Mouse (Mus musculus) yolk sac, embryonic 10.5 days (tissue): ENCODE measurements around the gene Bbip1.
"Not testable (repeated sequence)": the region's sequence is repeated elsewhere in the genome, so short reads cannot be mapped to it uniquely, and the experiment has no call there.

Source experiments
- DNase-seq: peaks from one replicate; pipeline ENCODE4 v3.0.0-alpha.2; 2017; ENCODE audit warnings: low spot score

Gene Bbip1

GRCm38 (mm10) chr19:53943802-53944785 is at the start of gene Bbip1, which contains the start of gene Shoc2:
TSS of gene Bbip1 (minus strand) at chr19:53944627.
TSS of gene Shoc2 (plus strand) at chr19:53944306.
- peak; percentile 100 for DNase-seq

GRCm38 (mm10) chr19:53993860-53994259 is 49.4 kb upstream of the Bbip1 start:
- no peak for DNase-seq

GRCm38 (mm10) chr19:53990538-53990937 is 46.1 kb upstream of the Bbip1 start:
- DNase-seq = no peak

GRCm38 (mm10) chr19:53984628-53985027 is 40.2 kb upstream of the Bbip1 start:
- DNase-seq = no peak

- DNase-seq = no peak
These were observed 38.9 kb upstream of the Bbip1 start for GRCm38 (mm10) chr19:53983336-53983735.

- DNase-seq = no peak
These were observed 37.6 kb upstream of the Bbip1 start for GRCm38 (mm10) chr19:53982041-53982440.

GRCm38 (mm10) chr19:53973656-53974055 is 29.2 kb upstream of the Bbip1 start:
- DNase-seq = no peak

GRCm38 (mm10) chr19:53971938-53972337 is 27.5 kb upstream of the Bbip1 start:
- DNase-seq = no peak

GRCm38 (mm10) chr19:53969226-53969625 is 24.8 kb upstream of the Bbip1 start:
- no peak for DNase-seq

GRCm38 (mm10) chr19:53964910-53965633 is 20.6 kb upstream of the Bbip1 start:
- DNase-seq = no peak

- not testable (repeated sequence) for DNase-seq
These were observed 19.9 kb upstream of the Bbip1 start for GRCm38 (mm10) chr19:53964347-53964746.

- DNase-seq = no peak
These were observed 18.1 kb upstream of the Bbip1 start for GRCm38 (mm10) chr19:53962511-53962910.

- no peak for DNase-seq
These were observed 13.1 kb upstream of the Bbip1 start for GRCm38 (mm10) chr19:53957513-53957912.

- peak; percentile 65 for DNase-seq
These were observed 980 bp upstream of the Bbip1 start for GRCm38 (mm10) chr19:53945171-53946042.

GRCm38 (mm10) chr19:53944786-53945169 is 351 bp upstream of the Bbip1 start:
- no peak for DNase-seq

- no peak for DNase-seq
These were observed 2.1 kb downstream of the Bbip1 start for GRCm38 (mm10) chr19:53942342-53942741.

- DNase-seq = no peak
These were observed 3.3 kb downstream of the Bbip1 start for GRCm38 (mm10) chr19:53941139-53941538.

GRCm38 (mm10) chr19:53939467-53939866 is 5.0 kb downstream of the Bbip1 start:
- no peak for DNase-seq

GRCm38 (mm10) chr19:53934046-53934445 is 10.4 kb downstream of the Bbip1 start:
- no peak for DNase-seq

- no peak for DNase-seq
These were observed 11.4 kb downstream of the Bbip1 start for GRCm38 (mm10) chr19:53933050-53933449.

GRCm38 (mm10) chr19:53929218-53929617 is 15.2 kb downstream of the Bbip1 start:
- DNase-seq = no peak

GRCm38 (mm10) chr19:53926705-53927104 is 17.7 kb downstream of the Bbip1 start:
- no peak for DNase-seq
